Mouse (Mus musculus) layer of hippocampus, postnatal 36 days (tissue): Measurements from ENCODE around the gene Sfxn4. TPM values are rescaled to one million over a fixed set of nuclear protein-coding genes. Genes with fewer than 3 reads are reported as not detected.
"Not testable (repeated sequence)": the region's sequence is repeated elsewhere in the genome, so short reads cannot be mapped to it uniquely, and the experiment has no call there.

ENCODE experiments used
- DNase-seq, 2 experiments: peaks; one replicate each; pipeline ENCODE4 v3.0.0; 2022
- total RNA-seq, 2 experiments: library from RNA; stranded (reverse); gene quantifications; 2 replicates each; pipeline ENCODE4 v1.2.3; 2021

Sfxn4 gene
- total RNA-seq: 10 to 100 TPM; 13.1 to 14.3 TPM

GRCm38 (mm10) chr19:60860868-60861700 is at the start of gene Sfxn4:
Gene Sfxn4, minus strand, starts transcription at chr19:60861479.
- DNase-seq: peak; percentile 89 to 90

GRCm38 (mm10) chr19:60910304-60910703 is 49.0 kb upstream of the Sfxn4 start:
- no peak for DNase-seq

GRCm38 (mm10) chr19:60905477-60905876 is 44.2 kb upstream of the Sfxn4 start:
- no peak for DNase-seq

DNA sequence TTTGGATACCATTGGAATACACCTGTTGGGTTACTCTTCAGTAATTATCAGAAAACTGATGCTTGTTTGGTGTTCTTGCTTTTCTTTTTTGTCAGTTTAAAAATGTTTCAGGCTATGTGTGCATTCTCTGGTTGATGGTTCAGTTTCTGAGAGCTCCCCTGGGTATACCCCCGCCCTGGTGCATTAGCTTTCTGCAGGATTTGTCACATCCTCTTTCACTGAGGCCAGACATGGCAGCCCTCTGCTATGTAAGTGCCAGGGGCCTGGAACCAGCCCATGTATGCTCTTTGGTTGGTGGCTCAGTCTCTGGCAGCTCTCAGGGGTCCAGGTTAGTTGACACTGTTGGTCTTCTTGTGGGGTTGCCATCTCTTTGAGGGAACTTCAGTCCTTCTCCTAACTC is 42.7 kb upstream of the Sfxn4 start:
- DNase-seq: no peak

- no peak for DNase-seq
These were observed 41.9 kb upstream of the Sfxn4 start for GRCm38 (mm10) chr19:60903139-60903538.

- no peak for DNase-seq
These were observed 34.1 kb upstream of the Sfxn4 start for GRCm38 (mm10) chr19:60895251-60895880.

DNA sequence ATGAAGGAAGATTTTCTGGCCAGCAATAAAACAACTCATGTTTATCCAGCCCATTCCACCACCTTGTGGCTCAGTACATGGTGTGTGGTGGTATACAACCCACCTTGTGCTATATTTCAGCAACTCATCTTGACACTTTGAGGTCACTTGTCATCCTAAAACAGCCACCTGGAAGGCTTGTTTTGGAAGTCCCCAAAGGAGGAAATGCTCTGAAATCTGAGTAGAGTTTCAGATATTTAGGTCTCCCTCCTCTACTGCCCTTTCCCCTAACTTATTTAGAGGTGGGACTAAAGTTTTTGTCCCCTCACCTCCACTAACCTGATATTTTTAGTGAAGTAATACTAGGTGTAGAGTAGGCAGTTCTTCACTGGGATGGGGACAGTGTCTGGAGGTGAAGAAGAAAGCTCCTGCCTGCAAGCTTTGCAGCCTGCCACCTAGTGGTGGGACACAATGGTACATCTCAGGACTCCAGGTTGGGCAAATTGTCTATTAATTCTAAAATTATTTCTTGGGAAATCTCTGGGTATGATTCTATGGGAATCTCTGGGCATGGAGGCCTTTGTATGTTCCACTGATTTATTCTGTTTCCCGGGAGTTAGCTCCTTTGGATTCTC is 30.8 kb upstream of the Sfxn4 start:
- peak; percentile 17 to 31 for DNase-seq

DNA sequence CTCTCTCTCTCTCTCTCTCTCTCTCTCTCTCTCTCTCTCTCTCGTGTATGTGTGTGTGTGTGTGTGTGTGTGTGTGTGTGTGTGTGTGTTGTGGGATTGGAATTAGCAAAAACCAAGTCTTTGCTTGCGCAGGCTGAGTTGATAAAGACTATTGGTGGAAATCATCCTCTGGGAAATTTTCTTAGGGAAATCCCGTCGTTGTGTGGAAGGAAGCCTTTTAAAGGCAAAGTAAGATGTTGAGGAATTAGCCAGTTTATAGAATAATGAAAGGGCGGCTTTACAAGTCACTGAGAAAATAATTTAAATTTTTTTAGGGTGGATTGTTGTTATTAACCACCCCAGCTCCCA is 29.8 kb upstream of the Sfxn4 start:
- no peak for DNase-seq

DNA sequence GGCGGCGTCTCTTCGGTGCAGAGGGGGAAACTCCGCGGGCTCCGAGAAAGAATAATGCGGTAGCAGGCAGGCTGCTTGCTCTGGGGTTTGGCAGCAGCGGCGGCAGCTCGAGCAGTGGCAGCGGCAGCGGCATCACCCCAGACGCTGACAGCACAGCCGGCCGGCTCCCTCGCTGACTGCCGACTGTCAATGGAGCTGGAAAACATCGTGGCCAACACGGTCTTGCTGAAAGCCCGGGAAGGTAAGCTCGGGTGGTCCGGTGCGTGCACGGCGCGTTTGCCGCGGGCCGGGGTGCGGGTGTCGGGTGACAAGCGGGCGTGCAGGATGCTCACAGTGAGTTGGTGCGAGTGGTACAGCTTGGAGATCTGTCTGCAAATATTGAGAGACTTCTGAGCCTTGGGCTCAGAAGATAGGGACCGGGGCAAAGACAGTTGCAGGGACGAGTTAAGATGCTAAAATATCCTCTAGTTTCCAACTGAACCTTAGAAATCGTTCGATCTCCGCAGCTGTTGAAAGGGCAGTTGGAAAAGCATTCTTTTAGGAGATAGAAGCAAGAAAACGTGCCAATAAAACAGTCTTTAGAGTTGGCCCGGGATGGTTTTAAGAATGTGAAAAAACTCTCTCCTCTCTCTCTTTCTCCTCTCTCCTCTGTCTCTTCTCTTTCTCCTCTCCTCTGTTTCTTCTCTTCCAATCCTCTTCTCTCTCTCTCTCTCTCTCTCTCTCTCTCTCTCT is 29.3 kb upstream of the Sfxn4 start:
- peak; percentile 64 to 66 for DNase-seq

DNA sequence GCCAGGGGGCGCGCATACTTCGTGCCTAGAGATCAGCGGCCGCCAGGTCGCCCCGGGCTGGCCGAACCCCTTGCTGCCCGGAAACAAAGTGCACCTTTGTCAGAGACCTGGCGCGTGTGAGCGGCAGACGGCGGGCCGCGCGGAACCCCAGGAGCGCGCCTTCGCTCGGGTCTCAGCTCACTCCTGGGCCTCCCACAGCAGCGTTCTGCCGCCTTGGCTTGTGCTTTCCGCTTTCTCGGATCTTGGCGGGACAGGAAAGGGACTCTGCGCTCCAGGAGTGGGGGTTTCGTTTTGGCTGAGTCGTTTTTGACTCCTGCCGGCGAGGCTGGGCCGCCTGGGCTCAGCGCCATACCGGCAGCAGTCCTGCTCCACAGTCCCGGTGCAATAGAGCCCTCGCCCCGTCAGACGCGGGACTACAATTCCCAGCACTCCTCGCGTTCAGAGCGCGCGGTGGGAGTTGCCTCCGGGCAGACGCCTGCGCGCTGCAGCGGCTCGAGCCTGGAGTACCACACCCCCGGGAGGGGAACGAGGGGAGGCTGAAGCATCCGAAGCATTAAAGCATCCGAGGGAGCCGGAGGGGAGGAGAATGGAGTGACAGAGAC is 28.5 kb upstream of the Sfxn4 start, which contains the start of gene Grk5:
Gene Grk5, plus strand, starts transcription at position 36 of the 602 bp plus-strand sequence.
- peak; percentile 92 to 95 for DNase-seq

DNA sequence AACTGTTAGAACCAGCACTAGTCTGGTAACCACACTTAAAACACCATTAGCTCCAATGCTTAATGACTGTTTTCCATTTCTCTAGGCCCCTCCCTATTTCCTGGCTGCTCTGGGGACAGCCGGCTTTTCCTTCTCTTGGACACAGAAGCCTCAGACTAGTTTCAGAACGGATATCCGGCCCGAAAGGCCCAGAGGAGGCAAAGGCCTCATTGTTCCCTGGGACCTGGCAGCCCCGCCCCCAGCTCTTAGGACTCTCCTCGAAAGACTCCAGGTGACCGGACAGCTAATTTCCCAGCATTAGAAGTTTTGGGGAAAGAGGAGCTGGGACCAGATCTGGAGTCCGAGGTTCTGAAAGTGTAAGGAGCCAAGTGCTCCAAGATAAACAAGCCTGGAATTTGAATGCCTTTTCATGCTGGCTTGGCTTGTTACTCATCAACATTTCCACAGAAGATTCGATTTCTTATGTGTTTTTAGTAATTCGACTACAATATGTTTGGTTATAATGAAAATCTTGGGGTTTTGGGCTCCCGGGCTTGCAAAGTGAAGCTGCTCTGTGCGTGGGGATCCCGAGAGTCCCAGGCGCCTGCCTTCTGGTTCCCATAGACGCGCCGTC is 27.9 kb upstream of the Sfxn4 start:
- peak in 1 of 2 experiments; percentile 11 for DNase-seq

- no peak for DNase-seq
These were observed 26.4 kb upstream of the Sfxn4 start for GRCm38 (mm10) chr19:60887637-60888036.

- DNase-seq: peak in 1 of 2 experiments; percentile 14
These were observed 21.9 kb upstream of the Sfxn4 start for GRCm38 (mm10) chr19:60883129-60883528.

DNA sequence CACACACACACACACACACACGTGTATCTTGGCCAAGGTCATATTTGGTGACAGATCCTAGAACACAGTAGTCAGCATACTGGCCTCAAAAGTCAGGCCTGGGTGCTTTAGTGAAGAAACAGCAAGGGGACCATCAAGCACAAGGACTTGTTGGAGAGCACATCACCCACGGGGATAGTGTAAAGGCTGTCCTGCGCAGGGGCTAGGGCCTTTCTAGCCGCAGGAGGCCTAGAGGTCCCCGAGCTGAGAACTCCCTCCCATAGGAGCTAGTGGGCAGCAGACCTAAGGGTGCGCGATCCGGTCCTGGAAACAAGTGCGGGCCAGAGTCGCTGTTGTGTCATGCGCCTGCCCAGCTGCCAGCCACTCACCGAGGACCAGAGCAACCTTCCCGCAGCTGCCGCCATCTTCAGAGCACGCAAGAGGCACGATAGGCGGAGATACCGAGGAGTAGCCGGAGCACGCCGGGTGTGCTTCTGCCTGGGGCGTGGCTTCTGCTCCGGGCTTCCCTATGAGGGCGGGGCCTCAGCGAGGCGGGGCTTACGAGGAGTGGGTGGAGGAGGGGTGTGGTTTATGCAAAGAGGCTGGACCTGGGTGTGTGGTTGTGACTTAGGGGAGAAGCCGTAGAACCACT is 12.9 kb upstream of the Sfxn4 start, which contains the start of gene Prdx3:
Gene Prdx3, minus strand, starts transcription at position 493 of the 631 bp plus-strand sequence.
- DNase-seq: peak; percentile 94

DNA sequence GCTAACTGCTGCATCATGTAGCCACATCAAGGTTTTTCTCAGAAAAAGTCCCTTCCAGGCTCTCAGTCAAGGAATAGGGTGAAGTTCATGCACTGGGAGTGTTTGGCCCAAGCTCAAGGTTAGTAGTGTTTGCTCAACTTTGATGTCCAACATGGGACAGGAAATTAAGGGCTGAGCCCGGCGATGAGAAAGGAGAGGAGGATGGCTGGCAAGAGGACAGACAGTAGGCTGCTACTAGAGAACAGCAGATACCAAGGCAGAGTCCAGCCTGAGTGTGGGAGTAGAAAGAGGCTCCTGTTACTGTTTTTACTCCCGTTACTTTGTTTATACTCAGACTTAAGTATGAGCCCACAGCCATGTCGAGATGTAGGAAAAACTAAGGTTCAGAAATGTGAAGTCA is 12.2 kb upstream of the Sfxn4 start:
- no peak for DNase-seq

DNA sequence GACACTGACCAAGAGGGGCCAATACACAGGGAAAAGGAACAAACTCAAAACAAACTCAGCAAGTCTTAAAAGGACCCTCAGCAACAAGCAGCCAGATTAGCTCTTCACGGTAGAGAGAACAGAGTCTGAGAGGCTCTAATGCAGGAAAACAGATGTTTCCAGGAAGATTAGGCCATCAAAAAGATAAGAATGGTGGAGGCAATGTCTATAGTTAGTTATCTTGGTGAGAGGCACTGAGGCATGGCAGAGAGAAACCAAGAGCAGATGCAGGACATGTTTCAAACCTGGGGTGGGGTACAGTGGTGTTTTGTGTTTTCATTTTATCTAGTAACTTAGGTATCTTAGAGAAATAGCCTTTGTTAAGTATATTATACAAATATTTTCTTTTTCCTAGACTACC is 11.0 kb upstream of the Sfxn4 start:
- no peak for DNase-seq

DNA sequence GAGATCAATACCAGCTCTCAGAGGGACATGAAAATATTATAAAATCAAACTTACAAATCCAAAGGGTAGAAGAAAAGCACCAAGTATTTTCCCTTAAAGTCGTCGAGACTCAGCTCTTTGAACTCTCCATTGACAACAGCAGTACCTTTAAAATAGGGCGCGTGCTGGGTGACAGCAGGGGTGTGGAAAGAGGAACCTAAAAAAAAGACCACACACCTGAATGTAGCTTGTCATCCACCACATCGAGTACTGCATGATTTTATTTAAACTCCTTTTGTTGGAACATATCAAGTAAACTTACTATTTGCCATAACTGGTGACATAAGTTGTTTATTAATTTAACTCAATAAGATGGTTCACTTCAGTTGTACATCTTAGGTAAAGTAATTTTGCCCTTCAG is 10.1 kb upstream of the Sfxn4 start:
- DNase-seq: no peak

DNA sequence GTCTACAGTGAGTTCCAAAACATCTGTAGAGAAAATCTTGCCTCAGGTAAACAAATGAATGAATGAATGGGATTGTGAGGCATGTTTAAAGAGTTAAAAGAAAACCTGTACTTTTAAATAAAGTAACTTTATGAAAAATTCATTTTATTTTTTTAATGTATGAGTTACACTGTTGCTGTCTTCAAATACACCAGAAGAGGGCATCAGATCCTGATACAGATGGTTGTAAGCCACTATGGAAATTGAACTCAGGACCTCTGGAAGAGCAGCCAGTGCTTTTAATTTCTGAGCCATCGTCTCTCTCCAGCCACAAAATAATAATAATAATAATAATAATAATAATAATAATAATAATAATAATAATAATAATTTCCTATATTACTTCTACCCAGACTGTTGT is 9.2 kb upstream of the Sfxn4 start:
- no peak for DNase-seq

- DNase-seq: not testable (repeated sequence)
These were observed 4.9 kb upstream of the Sfxn4 start for GRCm38 (mm10) chr19:60866169-60866568.

DNA sequence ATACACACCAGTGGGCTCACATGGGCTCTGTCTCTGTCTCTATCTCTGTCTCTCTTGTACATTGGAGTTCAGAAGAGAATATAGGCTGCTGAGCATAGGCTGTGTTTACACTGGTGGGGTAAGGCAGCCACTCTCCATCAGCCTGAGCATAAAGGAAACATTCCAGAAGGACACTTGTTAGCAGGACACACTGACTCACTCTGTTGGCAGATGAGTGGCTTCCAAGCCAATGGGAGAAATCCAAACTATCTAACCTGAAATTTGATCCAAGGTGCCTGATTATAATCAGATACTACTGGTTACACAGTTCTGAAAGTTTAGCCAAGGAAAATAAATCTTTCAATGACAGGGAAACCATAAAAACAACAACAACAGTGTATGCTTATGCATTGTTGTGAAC is 15.5 kb downstream of the Sfxn4 start:
- DNase-seq: no peak

GRCm38 (mm10) chr19:60843324-60843723 is 18.0 kb downstream of the Sfxn4 start:
- no peak for DNase-seq
